Mouse (Mus musculus): ENCODE data around the gene Gnb2.

Gnb2 gene

GRCm38 (mm10) chr5:137541768-137542540 lies 8.6 kb upstream of the Gnb2 start:
- in situ Hi-C loops (cut with MboI; ENCODE audit: unreplicated experiment in 2 of 2): no loop called here

GRCm38 (mm10) chr5:137540991-137541390 lies 7.7 kb upstream of the Gnb2 start:
- in situ Hi-C loops (cut with MboI; ENCODE audit: unreplicated experiment in 2 of 2): no loop called here

GRCm38 (mm10) chr5:137539291-137539801 lies 6.0 kb upstream of the Gnb2 start:
- in situ Hi-C loops (cut with MboI; ENCODE audit: unreplicated experiment in 2 of 2): no loop called here

- in situ Hi-C loops (cut with MboI; ENCODE audit: unreplicated experiment in 2 of 2): no loop called here
These were observed 4.2 kb upstream of the Gnb2 start for GRCm38 (mm10) chr5:137537461-137537860.

- in situ Hi-C loops (cut with MboI; ENCODE audit: unreplicated experiment in 2 of 2): no loop called here
These were observed 2.0 kb upstream of the Gnb2 start for GRCm38 (mm10) chr5:137535318-137535717.

- in situ Hi-C loops (cut with MboI; ENCODE audit: unreplicated experiment in 2 of 2): loop anchor here (5.0 kb wide), 2 partner anchors 68 to 118 kb away; partner anchors contain the start of gene Mospd3 (in 1 of the 2)
These were observed 1.5 kb upstream of the Gnb2 start for GRCm38 (mm10) chr5:137534762-137535161.

- in situ Hi-C loops (cut with MboI; ENCODE audit: unreplicated experiment in 2 of 2): loop anchor here (5.0 kb wide), 2 partner anchors 70 to 120 kb away; partner anchors contain the start of gene Mospd3 (in 1 of the 2)
These were observed 548 bp downstream of the Gnb2 start for GRCm38 (mm10) chr5:137532808-137533116.

- in situ Hi-C loops (cut with MboI; ENCODE audit: unreplicated experiment in 2 of 2): loop anchor here (5.0 kb wide), 2 partner anchors 70 to 120 kb away; partner anchors contain the start of gene Mospd3 (in 1 of the 2)
These were observed 1.0 kb downstream of the Gnb2 start for GRCm38 (mm10) chr5:137532131-137532807.

GRCm38 (mm10) chr5:137531414-137532130 lies 1.7 kb downstream of the Gnb2 start:
- in situ Hi-C loops (cut with MboI; ENCODE audit: unreplicated experiment in 2 of 2): loop anchor here (5.0 kb wide), 2 partner anchors 71 to 121 kb away; partner anchors contain the start of gene Mospd3 (in 1 of the 2)

GRCm38 (mm10) chr5:137530588-137531413 lies 2.5 kb downstream of the Gnb2 start:
- in situ Hi-C loops (cut with MboI; ENCODE audit: unreplicated experiment in 2 of 2): loop anchor here (5.0 kb wide), 2 partner anchors 72 to 122 kb away; partner anchors contain the start of gene Mospd3 (in 1 of the 2)

- in situ Hi-C loops (cut with MboI; ENCODE audit: unreplicated experiment in 2 of 2): loop anchor here (5.0 kb wide), 2 partner anchors 72 to 122 kb away; partner anchors contain the start of gene Mospd3 (in 1 of the 2)
These were observed 3.2 kb downstream of the Gnb2 start for GRCm38 (mm10) chr5:137530075-137530474.

- in situ Hi-C loops (cut with MboI; ENCODE audit: unreplicated experiment in 2 of 2): no loop called here
These were observed 3.9 kb downstream of the Gnb2 start for GRCm38 (mm10) chr5:137529221-137529995.

GRCm38 (mm10) chr5:137528247-137528968 lies 4.9 kb downstream of the Gnb2 start:
- in situ Hi-C loops (cut with MboI; ENCODE audit: unreplicated experiment in 2 of 2): no loop called here

- in situ Hi-C loops (cut with MboI; ENCODE audit: unreplicated experiment in 2 of 2): no loop called here
These were observed 5.9 kb downstream of the Gnb2 start for GRCm38 (mm10) chr5:137527413-137527812.

- in situ Hi-C loops (cut with MboI; ENCODE audit: unreplicated experiment in 2 of 2): no loop called here
These were observed 6.9 kb downstream of the Gnb2 start for GRCm38 (mm10) chr5:137526192-137526936.

GRCm38 (mm10) chr5:137525511-137525910 lies 7.8 kb downstream of the Gnb2 start:
- in situ Hi-C loops (cut with MboI; ENCODE audit: unreplicated experiment in 2 of 2): no loop called here

GRCm38 (mm10) chr5:137524671-137525070 lies 8.6 kb downstream of the Gnb2 start:
- in situ Hi-C loops (cut with MboI; ENCODE audit: unreplicated experiment in 2 of 2): no loop called here

GRCm38 (mm10) chr5:137524251-137524515 lies 9.1 kb downstream of the Gnb2 start:
- in situ Hi-C loops (cut with MboI; ENCODE audit: unreplicated experiment in 2 of 2): no loop called here
